Mouse (Mus musculus) liver, embryonic 13.5 days (tissue): ENCODE data around the gene Olfr111. TPM values are rescaled to one million over a fixed set of nuclear protein-coding genes. Genes with fewer than 3 reads are reported as not detected.

ENCODE experiments used
- ATAC-seq: fragments of 200-750 bp; cut with Nextera tagmentation; 2 replicates; pipeline ENCODE4 v1.8.0; 2017; ENCODE audit warnings: low read depth, mild to moderate bottlenecking, moderate number of reproducible peaks, moderate library complexity
- DNase-seq: peaks from one replicate; pipeline ENCODE4 v3.0.0; 2022
- H3K27ac ChIP-seq: fragments of 300-500 bp; sonication (generic); 2 replicates; pipeline ENCODE4 v1.5.1; 2015; ENCODE audit warnings: moderate library complexity, mild to moderate bottlenecking, inconsistent platforms
- H3K27me3 ChIP-seq: fragments of 300-500 bp; sonication (generic); 2 replicates; pipeline ENCODE4 v1.6.1; 2015; ENCODE audit warnings: mild to moderate bottlenecking, inconsistent platforms
- H3K36me3 ChIP-seq: fragments of 300-500 bp; sonication (generic); 2 replicates; pipeline ENCODE4 v1.6.1; 2015; ENCODE audit warnings: mild to moderate bottlenecking, inconsistent platforms
- H3K4me1 ChIP-seq: fragments of 300-500 bp; sonication (generic); replicated peaks from 2 replicates; pipeline ENCODE4 v1.6.1; 2015; ENCODE audit warnings: inconsistent platforms
- H3K4me2 ChIP-seq: fragments of 300-500 bp; sonication (generic); 2 replicates; pipeline ENCODE4 v1.6.1; 2015; ENCODE audit warnings: inconsistent platforms, mild to moderate bottlenecking, moderate library complexity
- H3K4me3 ChIP-seq: fragments of 300-500 bp; sonication (generic); replicated peaks from 2 replicates; pipeline ENCODE4 v1.5.1; 2015; ENCODE audit warnings: mild to moderate bottlenecking, inconsistent platforms
- H3K9ac ChIP-seq: fragments of 300-500 bp; sonication (generic); 2 replicates; pipeline ENCODE4 v1.6.1; 2015; ENCODE audit warnings: mild to moderate bottlenecking, inconsistent platforms
- H3K9me3 ChIP-seq: fragments of 300-500 bp; sonication (generic); replicated peaks from 2 replicates; pipeline ENCODE4 v1.6.1; 2016; ENCODE audit warnings: inconsistent platforms
- polyA plus RNA-seq: library from polyadenylated mRNA; unstranded; fragments of >200 nt; fragmentation: Nextera tagmentation; extraction: Ambion mirVana; gene quantifications from 2 replicates; pipeline ENCODE4 v1.2.1, GENCODE M21; 2015

The Olfr111 gene
- polyA plus RNA-seq, 1 experiment from 2014 or later, result not detected

DNA sequence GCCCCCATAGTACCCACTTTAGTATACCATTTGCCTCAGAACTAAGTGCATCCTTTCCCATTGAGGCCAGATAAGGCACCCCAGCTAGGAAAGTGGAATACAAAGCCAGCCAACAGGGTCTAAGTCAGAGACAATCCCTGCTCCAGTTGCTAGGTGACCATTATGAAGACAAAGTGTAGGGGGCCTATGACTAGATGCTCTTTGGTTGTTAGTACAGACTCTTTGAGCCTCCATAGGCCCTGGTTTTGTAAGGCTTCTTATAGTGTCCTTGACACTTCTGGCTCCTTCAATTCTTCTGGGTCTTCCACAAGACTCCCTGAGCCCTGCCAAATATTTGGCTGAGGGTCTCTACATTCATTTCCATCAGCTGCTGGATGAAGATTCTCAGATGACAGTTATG is 61.5 kb downstream of the Olfr111 start, which contains the start of gene Olfr112:
Gene Olfr112, minus strand, starts transcription at position 101 of the 400 bp plus-strand sequence.
- Histone ChIP-seq H3K4me1 (no peaks in the 10 kb centered on the region), H3K9me3 (no peaks in the 10 kb centered on the region), H3K36me3 (no peaks in the 10 kb centered on the region), H3K27ac (no peak within 1 kb of the TSS), H3K4me2 (no peak within 1 kb of the TSS), H3K27me3 (no peaks in the 10 kb centered on the region), H3K9ac (no peak within 1 kb of the TSS), H3K4me3 (no peak within 1 kb of the TSS)
- DNase-seq (no peak), ATAC-seq (no peak)

DNA sequence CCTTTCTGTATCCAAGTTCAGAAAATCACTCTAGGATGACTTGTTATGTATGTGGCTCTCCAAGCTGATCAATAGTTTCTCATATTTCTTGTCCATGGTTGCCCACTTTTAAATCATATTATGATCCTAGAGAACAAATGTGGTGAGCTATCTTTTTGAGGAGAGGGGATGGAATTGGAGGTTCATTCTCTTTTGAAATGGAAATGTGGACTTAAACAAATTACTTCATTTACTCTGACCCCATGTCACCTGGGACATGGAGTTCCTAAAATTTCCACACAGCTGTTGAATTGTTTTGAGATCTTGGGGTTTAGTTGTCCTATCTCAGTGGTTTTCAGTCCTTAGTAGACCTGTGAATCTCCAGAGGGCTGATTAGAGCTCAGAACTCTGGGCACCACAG is 69.7 kb downstream of the Olfr111 start, which contains the start of gene Olfr113:
Gene Olfr113, minus strand, starts transcription at position 101 of the 400 bp plus-strand sequence.
- Histone ChIP-seq H3K27ac (no peak within 1 kb of the TSS), H3K27me3 (no peaks in the 10 kb centered on the region), H3K4me1 (no peaks in the 10 kb centered on the region), H3K4me2 (no peak within 1 kb of the TSS), H3K9me3 (no peaks in the 10 kb centered on the region; the same call in 1 of the 2 replicates), H3K4me3 (no peak within 1 kb of the TSS), H3K36me3 (no peaks in the 10 kb centered on the region), H3K9ac (no peak within 1 kb of the TSS)
- ATAC-seq, result no peak
- DNase-seq, result no peak

Other genes starting within 250 kb of the Olfr111 start
- gene Olfr98, start 244.3 kb upstream of the Olfr111 start, polyA plus RNA-seq, result not detected in 2 replicates
- 1.3 and 1.5 TPM in 2 replicates for gene H2-M3, start 237.8 kb upstream of the Olfr111 start, polyA plus RNA-seq
- gene Olfr99, start 224.6 kb upstream of the Olfr111 start, polyA plus RNA-seq, result not detected in 2 replicates
- not detected in 2 replicates for gene Olfr101, start 203.7 kb upstream of the Olfr111 start, polyA plus RNA-seq
- not detected in 2 replicates for gene Olfr102, start 191.0 kb upstream of the Olfr111 start, polyA plus RNA-seq
- not detected in 2 replicates for gene Olfr103, start 168.3 kb upstream of the Olfr111 start, polyA plus RNA-seq
- not detected in 2 replicates for gene Olfr104-ps, start 148.4 kb upstream of the Olfr111 start, polyA plus RNA-seq
- gene Olfr105-ps, start 129.0 kb upstream of the Olfr111 start, polyA plus RNA-seq, result not detected in 2 replicates
- gene Olfr106-ps, start 117.6 kb upstream of the Olfr111 start, polyA plus RNA-seq, result not detected in 2 replicates
- not detected in 2 replicates for gene Olfr107, start 108.8 kb upstream of the Olfr111 start, polyA plus RNA-seq
- gene Olfr108, start 62.5 kb upstream of the Olfr111 start, polyA plus RNA-seq, result not detected in 2 replicates
- not detected in 2 replicates for gene Olfr109, start 49.1 kb upstream of the Olfr111 start, polyA plus RNA-seq
- not detected in 2 replicates for gene H2-M2, start 24.5 kb upstream of the Olfr111 start, polyA plus RNA-seq
- not detected in 2 replicates for gene Olfr110, start 15.6 kb upstream of the Olfr111 start, polyA plus RNA-seq
- not detected in 2 replicates for gene Olfr112, start 61.4 kb downstream of the Olfr111 start, polyA plus RNA-seq
- gene Olfr113, start 69.6 kb downstream of the Olfr111 start, polyA plus RNA-seq, result not detected in 2 replicates
- gene Olfr114, start 84.7 kb downstream of the Olfr111 start, polyA plus RNA-seq, result not detected in 2 replicates
- not detected in 2 replicates for gene Olfr115, start 119.1 kb downstream of the Olfr111 start, polyA plus RNA-seq
- gene Olfr116, start 119.2 kb downstream of the Olfr111 start, polyA plus RNA-seq, result not detected in 2 replicates
- not detected in 2 replicates for gene Olfr117, start 155.8 kb downstream of the Olfr111 start, polyA plus RNA-seq
- not detected in 2 replicates for gene Olfr118, start 159.0 kb downstream of the Olfr111 start, polyA plus RNA-seq
- not detected in 2 replicates for gene Olfr119, start 188.5 kb downstream of the Olfr111 start, polyA plus RNA-seq
- not detected in 2 replicates for gene Olfr120, start 213.8 kb downstream of the Olfr111 start, polyA plus RNA-seq
- not detected in 2 replicates for gene Olfr121, start 240.8 kb downstream of the Olfr111 start, polyA plus RNA-seq